Mouse (Mus musculus) heart, embryonic 13.5 days (tissue): Measurements from ENCODE around the gene Tnfaip8l3. TPM values are rescaled to one million over a fixed set of nuclear protein-coding genes. Genes with fewer than 3 reads are reported as not detected.
"Not testable (repeated sequence)": the region's sequence is repeated elsewhere in the genome, so short reads cannot be mapped to it uniquely, and the experiment has no call there.

ENCODE experiments used
- ATAC-seq: fragments of 200-750 bp; cut with Nextera tagmentation; 2 replicates; pipeline ENCODE4 v1.8.0; 2017; ENCODE audit warnings: moderate TSS enrichment; ENCODE audit not compliant: insufficient number of reproducible peaks, low FRiP score, low TSS enrichment; ENCODE audit errors: extremely low read depth
- H3K27ac ChIP-seq: fragments of 300-500 bp; sonication (generic); replicated peaks from 2 replicates; pipeline ENCODE4 v1.5.1; 2015; ENCODE audit warnings: moderate library complexity, mild to moderate bottlenecking, inconsistent platforms
- H3K27me3 ChIP-seq: fragments of 300-500 bp; sonication (generic); replicated peaks from 2 replicates; pipeline ENCODE4 v1.6.1; 2015; ENCODE audit warnings: mild to moderate bottlenecking, inconsistent platforms
- H3K36me3 ChIP-seq: fragments of 300-500 bp; sonication (generic); 2 replicates; pipeline ENCODE4 v1.6.1; 2015; ENCODE audit warnings: mild to moderate bottlenecking, inconsistent platforms
- H3K4me1 ChIP-seq: fragments of 300-500 bp; sonication (generic); 2 replicates; pipeline ENCODE4 v1.6.1; 2015; ENCODE audit warnings: inconsistent platforms
- H3K4me2 ChIP-seq: fragments of 300-500 bp; sonication (generic); 2 replicates; pipeline ENCODE4 v1.6.1; 2015; ENCODE audit warnings: inconsistent platforms, mild to moderate bottlenecking, moderate library complexity
- H3K4me3 ChIP-seq: fragments of 300-500 bp; sonication (generic); 2 replicates; pipeline ENCODE4 v1.5.1; 2015; ENCODE audit warnings: moderate library complexity, mild to moderate bottlenecking, inconsistent platforms
- H3K9ac ChIP-seq: fragments of 300-500 bp; sonication (generic); 2 replicates; pipeline ENCODE4 v1.6.1; 2015; ENCODE audit warnings: inconsistent platforms, mild to moderate bottlenecking, moderate library complexity
- H3K9me3 ChIP-seq: fragments of 300-500 bp; sonication (generic); 2 replicates; pipeline ENCODE4 v1.6.1; 2016; ENCODE audit warnings: inconsistent platforms
- WGBS: fragments of 180-500 bp; shearing (Covaris S2); methylation state at CpG from one replicate; pipeline ENCODE4 v1.1.7; 2015; ENCODE audit warnings: mixed read lengths; 5-methylcytosine and 5-hydroxymethylcytosine counted together
- polyA plus RNA-seq: library from polyadenylated mRNA; unstranded; fragments of >200 nt; fragmentation: Nextera tagmentation; extraction: Ambion mirVana; gene quantifications from 2 replicates; pipeline ENCODE4 v1.2.1, GENCODE M21; 2015

The Tnfaip8l3 gene
- polyA plus RNA-seq, 1 experiment from 2014 or later, result 0.37 TPM

- Histone ChIP-seq H3K9ac (no peak overlapping the region), H3K4me1 (peaks cover 10% of the 10 kb centered on the region), H3K27me3 (peaks cover 47% of the 10 kb centered on the region), H3K27ac (no peak overlapping the region), H3K4me2 (no peak overlapping the region), H3K36me3 (no peaks in the 10 kb centered on the region), H3K4me3 (no peak overlapping the region), H3K9me3 (no peaks in the 10 kb centered on the region)
- WGBS, result 56% methylated on average over 3 of the region's 3 CpGs
- ATAC-seq, result no peak
Observed at GRCm38 (mm10) chr9:54064836-54065235, 3.4 kb downstream of the Tnfaip8l3 start.

- 63% methylated on average over 3 of the region's 3 CpGs for WGBS
- peaks cover 2% of the 10 kb centered on the region; the same call in 1 of the 2 replicates for H3K4me1 ChIP-seq
- peaks cover 47% of the 10 kb centered on the region for H3K27me3 ChIP-seq
- H3K9ac ChIP-seq, result no peak overlapping the region
- H3K4me3 ChIP-seq, result no peak overlapping the region
- H3K36me3 ChIP-seq, result no peaks in the 10 kb centered on the region
- ATAC-seq, result no peak
- no peaks in the 10 kb centered on the region for H3K9me3 ChIP-seq
- no peak overlapping the region for H3K4me2 ChIP-seq
- no peak overlapping the region for H3K27ac ChIP-seq
Observed at GRCm38 (mm10) chr9:54063655-54064054, 4.5 kb downstream of the Tnfaip8l3 start.

GRCm38 (mm10) chr9:54061666-54062065 lies 6.5 kb downstream of the Tnfaip8l3 start:
- no peaks in the 10 kb centered on the region for H3K4me1 ChIP-seq
- H3K4me3 ChIP-seq, result no peak overlapping the region
- whole genome bisulfite sequencing, result 67% methylated on average over 5 of the region's 5 CpGs
- no peak overlapping the region for H3K27ac ChIP-seq
- no peaks in the 10 kb centered on the region for H3K36me3 ChIP-seq
- no peaks in the 10 kb centered on the region for H3K9me3 ChIP-seq
- peaks cover 27% of the 10 kb centered on the region for H3K27me3 ChIP-seq
- no peak overlapping the region for H3K9ac ChIP-seq
- no peak for ATAC-seq
- no peak overlapping the region for H3K4me2 ChIP-seq

- no peaks in the 10 kb centered on the region for H3K27me3 ChIP-seq
- no peak overlapping the region for H3K9ac ChIP-seq
- 62% methylated on average over 3 of the region's 3 CpGs for whole genome bisulfite sequencing
- no peak overlapping the region for H3K4me3 ChIP-seq
- no peaks in the 10 kb centered on the region for H3K36me3 ChIP-seq
- H3K4me2 ChIP-seq, result no peak overlapping the region
- H3K27ac ChIP-seq, result no peak overlapping the region
- ATAC-seq, result no peak
- H3K4me1 ChIP-seq, result no peaks in the 10 kb centered on the region
- no peaks in the 10 kb centered on the region for H3K9me3 ChIP-seq
Observed at GRCm38 (mm10) chr9:54051298-54052068, 16.7 kb downstream of the Tnfaip8l3 start.

- 58% methylated on average over 5 of the region's 5 CpGs for WGBS
- no peak overlapping the region for H3K4me3 ChIP-seq
- H3K4me1 ChIP-seq, result no peaks in the 10 kb centered on the region
- no peak overlapping the region for H3K9ac ChIP-seq
- H3K9me3 ChIP-seq, result no peaks in the 10 kb centered on the region
- H3K27ac ChIP-seq, result no peak overlapping the region
- no peaks in the 10 kb centered on the region for H3K27me3 ChIP-seq
- no peak overlapping the region for H3K4me2 ChIP-seq
- no peak for ATAC-seq
- H3K36me3 ChIP-seq, result no peaks in the 10 kb centered on the region
Observed at GRCm38 (mm10) chr9:54048978-54049377, 19.2 kb downstream of the Tnfaip8l3 start.

GRCm38 (mm10) chr9:54043067-54043466 lies 25.1 kb downstream of the Tnfaip8l3 start:
- no peaks in the 10 kb centered on the region for H3K4me1 ChIP-seq
- no peaks in the 10 kb centered on the region for H3K9me3 ChIP-seq
- H3K27me3 ChIP-seq, result no peaks in the 10 kb centered on the region
- no peaks in the 10 kb centered on the region for H3K36me3 ChIP-seq
- no peak overlapping the region for H3K4me3 ChIP-seq
- ATAC-seq, result no peak
- H3K9ac ChIP-seq, result no peak overlapping the region
- H3K27ac ChIP-seq, result no peak overlapping the region
- H3K4me2 ChIP-seq, result no peak overlapping the region
- WGBS, result 77% methylated on average over 5 of the region's 5 CpGs

GRCm38 (mm10) chr9:54037717-54038116 lies 30.5 kb downstream of the Tnfaip8l3 start:
- ATAC-seq, result no peak
- WGBS, result 74% methylated on average over 9 of the region's 9 CpGs
- Histone ChIP-seq H3K27ac (no peak overlapping the region), H3K9me3 (no peaks in the 10 kb centered on the region), H3K4me3 (no peak overlapping the region), H3K4me2 (no peak overlapping the region), H3K9ac (no peak overlapping the region), H3K27me3 (no peaks in the 10 kb centered on the region), H3K4me1 (no peaks in the 10 kb centered on the region), H3K36me3 (no peaks in the 10 kb centered on the region)

- H3K4me2 ChIP-seq, result no peak overlapping the region
- H3K27me3 ChIP-seq, result no peaks in the 10 kb centered on the region
- no peak overlapping the region for H3K27ac ChIP-seq
- WGBS, result 74% methylated on average over 5 of the region's 5 CpGs
- no peak overlapping the region for H3K4me3 ChIP-seq
- ATAC-seq, result no peak
- no peaks in the 10 kb centered on the region for H3K9me3 ChIP-seq
- no peak overlapping the region for H3K9ac ChIP-seq
- no peaks in the 10 kb centered on the region for H3K4me1 ChIP-seq
- H3K36me3 ChIP-seq, result no peaks in the 10 kb centered on the region
Observed at GRCm38 (mm10) chr9:54034691-54035090, 33.5 kb downstream of the Tnfaip8l3 start.

GRCm38 (mm10) chr9:54022795-54023194 lies 45.4 kb downstream of the Tnfaip8l3 start:
- 52% methylated on average over 3 of the region's 3 CpGs for WGBS
- Histone ChIP-seq H3K9me3 (no peaks in the 10 kb centered on the region; the same call in 1 of the 2 replicates), H3K36me3 (no peaks in the 10 kb centered on the region), H3K9ac (no peak overlapping the region), H3K4me1 (no peaks in the 10 kb centered on the region), H3K4me2 (no peak overlapping the region), H3K4me3 (no peak overlapping the region), H3K27me3 (no peaks in the 10 kb centered on the region), H3K27ac (no peak overlapping the region)
- no peak for ATAC-seq

- 0 out of 2 replicates have a peak, but pooled peaks cover 3% of the 10 kb centered on the region for H3K27me3 ChIP-seq
- no peak overlapping the region for H3K27ac ChIP-seq
- H3K9ac ChIP-seq, result no peak overlapping the region
- no peaks in the 10 kb centered on the region for H3K36me3 ChIP-seq
- ATAC-seq, result no peak
- no peaks in the 10 kb centered on the region for H3K9me3 ChIP-seq
- WGBS, result 61% methylated on average over 1 of the region's 1 CpGs
- no peak overlapping the region for H3K4me3 ChIP-seq
- H3K4me2 ChIP-seq, result no peak overlapping the region
- H3K4me1 ChIP-seq, result no peaks in the 10 kb centered on the region
Observed at GRCm38 (mm10) chr9:53994528-53994927, 73.7 kb downstream of the Tnfaip8l3 start.

- H3K9me3 ChIP-seq, H3K4me3 ChIP-seq, H3K4me1 ChIP-seq, H3K36me3 ChIP-seq, H3K4me2 ChIP-seq, H3K9ac ChIP-seq, ATAC-seq, H3K27ac ChIP-seq, H3K27me3 ChIP-seq: not testable (repeated sequence)
Observed at GRCm38 (mm10) chr9:53992567-53992966, 75.6 kb downstream of the Tnfaip8l3 start.

- no peaks in the 10 kb centered on the region for H3K36me3 ChIP-seq
- H3K4me3 ChIP-seq, result no peak overlapping the region
- no peak overlapping the region for H3K27ac ChIP-seq
- H3K9me3 ChIP-seq, result no peaks in the 10 kb centered on the region
- H3K9ac ChIP-seq, result no peak overlapping the region
- no peak overlapping the region for H3K4me2 ChIP-seq
- peaks cover 3% of the 10 kb centered on the region; the same call in 1 of the 2 replicates for H3K27me3 ChIP-seq
- ATAC-seq, result no peak
- H3K4me1 ChIP-seq, result no peaks in the 10 kb centered on the region
- 5% methylated on average over 3 of the region's 3 CpGs for WGBS
Observed at GRCm38 (mm10) chr9:53990921-53991320, 77.3 kb downstream of the Tnfaip8l3 start.
